Mouse (Mus musculus) cerebellum, adult 2 months (tissue): ENCODE measurements around the gene Pfdn5.

Experiments used
- CTCF ChIP-seq: fragments of 200-500 bp; IDR thresholded peaks from 2 replicates; pipeline ENCODE4 v1.5.1; 2011; ENCODE audit warnings: low read depth, mild to moderate bottlenecking, control low read depth, low read length, moderate library complexity, borderline replicate concordance; ENCODE audit not compliant: insufficient read depth
- POLR2A ChIP-seq: fragments of 200-500 bp; IDR thresholded peaks from 2 replicates; pipeline ENCODE4 v1.6.1; 2011; ENCODE audit warnings: low read length, control low read depth, borderline replicate concordance; ENCODE audit not compliant: insufficient read depth

- no peak for TF ChIP-seq POLR2A
- no peak for TF ChIP-seq CTCF
Observed at GRCm38 (mm10) chr15:102346444-102346843, 20.5 kb downstream of the Pfdn5 start.
